Mouse (Mus musculus) C2C12 (cell line): Measurements from ENCODE around the gene Rbm20.

ENCODE experiments used
- CTCF ChIP-seq: IDR thresholded peaks from one replicate; pipeline ENCODE4 v1.5.1; 2011; ENCODE audit not compliant: control insufficient read depth, insufficient read depth, insufficient read length
- MAX ChIP-seq: IDR thresholded peaks from one replicate; pipeline ENCODE4 v1.6.1; 2011; ENCODE audit warnings: mild to moderate bottlenecking, control low read depth
- MYOD1 ChIP-seq: IDR thresholded peaks from one replicate; pipeline ENCODE4 v1.6.1; 2011; ENCODE audit warnings: low read depth; ENCODE audit not compliant: control insufficient read depth, insufficient read length

DNA sequence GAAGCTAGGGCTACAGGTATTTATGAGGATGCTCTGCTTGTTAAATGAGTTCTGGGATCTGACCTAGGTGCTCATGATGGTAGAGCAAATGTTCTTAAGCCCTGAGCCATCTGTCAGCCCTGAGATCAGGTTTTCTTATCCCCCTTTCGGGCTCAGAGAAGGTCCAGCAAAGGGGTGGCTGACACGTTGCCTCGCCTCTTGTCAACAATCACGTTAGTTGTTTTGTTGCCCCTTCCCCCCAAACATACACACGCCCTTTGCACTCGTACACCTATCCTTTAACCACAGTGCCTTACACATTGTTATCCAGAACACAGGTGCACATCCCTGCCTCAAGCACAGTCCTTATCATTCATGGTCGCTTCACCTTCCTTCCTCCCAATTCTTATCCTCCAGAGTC lies 26.2 kb upstream of the Rbm20 start:
- TF ChIP-seq CTCF (no peak), MAX (no peak), MYOD1 (no peak)
